Mouse (Mus musculus) bone marrow, adult 2 months (tissue): ENCODE measurements around the gene Fam71f1. TPM values are rescaled to one million over a fixed set of nuclear protein-coding genes. Genes with fewer than 3 reads are reported as not detected.

Experiments used
- H3K27ac ChIP-seq: fragments of 200-500 bp; 2 replicates; pipeline ENCODE4 v1.5.1; 2012; ENCODE audit warnings: low read depth, mild to moderate bottlenecking, control low read depth, inconsistent platforms, low read length; ENCODE audit not compliant: control insufficient read depth, poor library complexity, insufficient read depth
- H3K4me1 ChIP-seq: fragments of 200-500 bp; 2 replicates; pipeline ENCODE4 v1.6.1; 2011; ENCODE audit warnings: low read length; ENCODE audit not compliant: control insufficient read depth, insufficient read depth
- H3K4me3 ChIP-seq: fragments of 200-500 bp; replicated peaks from 2 replicates; pipeline ENCODE3; 2011; ENCODE audit warnings: mild to moderate bottlenecking, low read depth, low read length, control low read depth; ENCODE audit not compliant: control insufficient read depth
- CTCF ChIP-seq: fragments of 200-500 bp; IDR thresholded peaks from 2 replicates; pipeline ENCODE4 v1.5.1; 2011; ENCODE audit warnings: low read length, control low read depth; ENCODE audit not compliant: control insufficient read depth, insufficient read depth
- POLR2A ChIP-seq: fragments of 200-500 bp; IDR thresholded peaks from 2 replicates; pipeline ENCODE4 v1.6.1; 2011; ENCODE audit warnings: low read depth, mild to moderate bottlenecking, control low read depth, low read length, borderline replicate concordance; ENCODE audit not compliant: control insufficient read depth
- WGBS: fragments of 180-500 bp; shearing (Covaris S2); methylation state at CpG from one replicate; pipeline ENCODE4 v1.1.7; 2018; 5-methylcytosine and 5-hydroxymethylcytosine counted together
- polyA plus RNA-seq: library from polyadenylated mRNA; stranded (reverse); fragments of >200 nt; gene quantifications from 2 replicates; pipeline ENCODE4 v1.2.4, GENCODE M21; 2011; ENCODE audit warnings: low replicate concordance; ENCODE audit not compliant: missing spikeins, insufficient read depth, insufficient read length

The Fam71f1 gene
- polyA plus RNA-seq, result not detected in 2 replicates

DNA sequence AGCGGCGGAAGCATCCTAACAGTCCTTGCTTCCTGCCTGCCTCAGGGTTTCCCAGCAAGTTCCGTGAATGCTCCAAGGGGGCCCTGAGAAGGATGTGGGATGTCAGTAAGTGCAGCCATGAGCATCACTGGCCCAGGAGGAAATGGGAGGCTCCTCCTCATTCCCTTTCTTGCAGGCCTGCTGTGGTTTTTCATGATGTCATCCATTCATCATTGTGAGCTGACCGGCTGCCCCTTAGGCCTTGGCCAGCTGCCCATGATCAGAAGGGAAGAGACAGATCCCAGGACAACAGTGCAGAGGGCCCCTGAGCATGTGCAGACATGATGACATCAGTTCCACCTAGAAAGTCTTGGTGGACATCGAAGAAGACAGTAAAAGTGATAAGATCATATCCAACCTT is at the start of gene Fam71f1:
TSS of gene Fam71f1 (plus strand) at position 262 of the 400 bp plus-strand sequence.
- no peaks in the 10 kb centered on the region; the same call in 1 of the 2 replicates for H3K4me1 ChIP-seq
- WGBS, result 59% methylated on average over 5 of the region's 5 CpGs
- H3K27ac ChIP-seq, result no peak within 1 kb of the TSS
- H3K4me3 ChIP-seq, result no peak within 1 kb of the TSS
- TF ChIP-seq POLR2A, result no peak
- no peak for TF ChIP-seq CTCF

DNA sequence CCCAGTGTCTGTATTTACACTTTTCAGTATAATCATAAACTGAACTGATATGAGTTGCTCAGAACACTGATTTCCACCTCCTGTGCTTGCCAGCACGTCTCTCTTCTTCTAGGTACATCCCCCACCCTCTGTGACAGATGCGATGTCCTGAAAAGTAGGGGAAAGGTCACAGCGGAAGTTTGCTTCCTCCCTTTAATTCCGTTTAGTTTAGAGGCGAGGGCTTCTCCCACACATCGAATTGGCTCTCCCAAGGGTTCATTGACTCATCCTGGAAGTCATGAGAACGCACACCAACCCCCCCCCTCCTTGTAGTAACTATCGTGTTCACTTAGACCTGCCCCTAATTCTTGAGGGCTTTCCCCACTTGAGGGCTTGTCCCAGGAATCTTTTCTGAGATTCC is 48.0 kb upstream of the Fam71f1 start:
- Histone ChIP-seq H3K27ac (no peak overlapping the region), H3K4me3 (no peak overlapping the region), H3K4me1 (no peaks in the 10 kb centered on the region; the same call in 1 of the 2 replicates)
- under 1% methylated on average over 8 of the region's 8 CpGs for WGBS
- TF ChIP-seq POLR2A (no peak), CTCF (no peak)

DNA sequence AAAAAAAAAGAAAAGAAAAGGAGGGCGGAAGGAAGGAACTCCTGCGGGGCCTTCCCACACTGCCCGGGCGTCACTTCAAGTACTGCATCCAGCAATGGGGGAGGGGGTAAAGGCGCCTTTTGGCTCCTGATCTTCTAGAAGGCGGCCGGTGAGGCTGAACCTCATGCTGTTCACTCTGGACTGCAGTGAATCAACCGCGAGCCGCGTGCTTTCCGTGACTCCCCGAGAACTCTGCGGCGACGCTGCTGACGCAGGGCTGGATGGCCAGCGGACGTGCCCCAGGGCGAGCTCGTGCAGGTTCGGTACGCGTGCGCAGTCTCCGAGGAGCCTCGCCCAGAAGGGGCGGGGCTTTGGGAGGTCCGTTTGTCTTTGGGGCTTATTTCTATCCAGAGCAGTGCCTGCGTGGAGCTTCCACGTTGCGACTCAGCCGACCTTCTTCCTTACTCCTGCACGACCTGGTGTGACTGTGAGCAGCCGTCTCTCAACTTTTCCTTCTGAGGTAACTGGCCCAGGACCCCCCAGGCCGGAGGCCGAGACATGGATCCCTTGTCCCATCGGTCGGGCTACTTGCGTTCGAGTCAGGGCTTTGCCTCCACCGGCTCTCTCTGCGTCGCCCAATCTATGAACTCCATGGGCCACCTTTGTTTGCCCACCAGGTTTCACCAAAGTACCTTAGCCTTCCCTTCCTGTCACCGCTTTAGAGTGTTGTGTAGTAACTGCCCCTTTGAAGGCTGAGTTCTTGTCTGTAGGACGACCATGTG is 46.4 kb upstream of the Fam71f1 start, which contains the start of gene Hilpda:
TSS of gene Hilpda (plus strand) at position 177 of the 761 bp plus-strand sequence.
- WGBS, result under 1% methylated on average over 46 of the region's 46 CpGs
- Histone ChIP-seq H3K27ac (peak within 1 kb of the TSS; percentile 57), H3K4me3 (peak within 1 kb of the TSS; percentile 77), H3K4me1 (no peaks in the 10 kb centered on the region; the same call in 1 of the 2 replicates)
- TF ChIP-seq POLR2A (peak; percentile 74), CTCF (no peak)

- TF ChIP-seq POLR2A (no peak), CTCF (no peak)
Measured at GRCm38 (mm10) chr6:29276746-29277145, 42.2 kb upstream of the Fam71f1 start.

DNA sequence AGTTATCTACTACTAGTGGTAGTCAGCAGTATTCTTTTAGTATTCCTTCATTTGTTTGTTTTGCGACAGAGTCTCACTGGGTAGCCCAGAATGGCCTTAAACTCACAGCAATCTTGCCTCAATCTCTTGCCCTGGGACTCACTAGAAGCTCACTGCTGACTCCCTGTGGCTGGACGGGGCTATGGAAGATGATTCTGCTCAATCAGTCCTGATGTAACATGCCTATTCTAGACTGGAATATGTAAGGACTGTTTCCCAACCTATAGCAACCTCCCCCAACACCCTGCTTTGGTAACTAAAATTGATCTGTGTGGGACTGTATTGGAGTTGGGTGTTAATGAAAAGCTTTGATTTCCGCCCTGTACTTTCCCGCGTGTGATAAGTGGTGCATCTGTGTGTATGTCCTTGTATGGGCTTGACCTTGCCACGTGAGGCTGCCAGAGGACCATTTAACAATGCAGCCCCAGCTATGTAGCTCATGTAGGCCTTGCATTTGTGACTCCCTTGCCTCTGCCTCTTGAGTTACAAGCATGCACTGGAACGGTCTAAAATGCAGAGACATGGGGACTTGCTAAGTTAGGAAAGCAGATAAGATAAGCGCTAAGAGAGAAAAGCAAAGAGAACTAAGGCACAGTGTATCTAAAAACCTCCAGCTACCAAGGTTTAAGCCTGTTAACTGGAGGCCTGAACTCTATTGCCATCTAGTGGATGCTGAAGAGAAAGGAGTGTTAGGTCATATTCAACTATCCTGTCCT is 40.2 kb upstream of the Fam71f1 start:
- H3K4me1 ChIP-seq, result no peaks in the 10 kb centered on the region
- TF ChIP-seq CTCF, result 0 out of 2 replicates have a peak, but pooled peaks have one; percentile 16
- TF ChIP-seq POLR2A, result no peak
- H3K27ac ChIP-seq, result no peak overlapping the region
- WGBS, result 38% methylated on average over 8 of the region's 8 CpGs
- no peak overlapping the region for H3K4me3 ChIP-seq

More at GRCm38 (mm10) chr6:29276746-29277145, 42.2 kb upstream of the Fam71f1 start:
- Histone ChIP-seq H3K4me3 (no peak overlapping the region), H3K27ac (no peak overlapping the region), H3K4me1 (no peaks in the 10 kb centered on the region)
- WGBS, result 94% methylated on average over 5 of the region's 5 CpGs

DNA sequence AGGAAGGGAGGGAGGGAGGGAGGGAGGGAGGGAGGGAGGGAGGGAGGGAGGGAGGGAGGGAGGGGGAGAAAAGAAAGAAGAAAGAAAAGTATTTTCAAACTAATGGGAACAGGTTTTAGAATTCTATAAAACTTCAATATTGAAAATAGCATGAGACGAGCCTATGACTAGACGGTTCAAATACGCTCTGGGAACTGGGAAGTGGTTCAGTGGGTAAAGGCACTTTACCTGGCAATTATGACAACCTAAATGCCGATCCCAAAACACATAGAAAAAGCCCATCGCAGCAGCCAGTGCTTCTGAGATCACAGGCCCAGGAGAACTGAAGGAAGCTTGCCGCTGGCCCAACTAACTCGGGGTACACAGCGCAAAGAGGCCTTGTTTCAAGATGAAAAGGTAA is 39.6 kb upstream of the Fam71f1 start, which contains the start of gene Fam71f2:
TSS of gene Fam71f2 (plus strand) at position 301 of the 400 bp plus-strand sequence.
- H3K4me3 ChIP-seq, result no peak within 1 kb of the TSS
- WGBS, result 66% methylated on average over 8 of the region's 8 CpGs
- no peak within 1 kb of the TSS for H3K27ac ChIP-seq
- H3K4me1 ChIP-seq, result no peaks in the 10 kb centered on the region
- TF ChIP-seq CTCF, result no peak
- TF ChIP-seq POLR2A, result no peak

DNA sequence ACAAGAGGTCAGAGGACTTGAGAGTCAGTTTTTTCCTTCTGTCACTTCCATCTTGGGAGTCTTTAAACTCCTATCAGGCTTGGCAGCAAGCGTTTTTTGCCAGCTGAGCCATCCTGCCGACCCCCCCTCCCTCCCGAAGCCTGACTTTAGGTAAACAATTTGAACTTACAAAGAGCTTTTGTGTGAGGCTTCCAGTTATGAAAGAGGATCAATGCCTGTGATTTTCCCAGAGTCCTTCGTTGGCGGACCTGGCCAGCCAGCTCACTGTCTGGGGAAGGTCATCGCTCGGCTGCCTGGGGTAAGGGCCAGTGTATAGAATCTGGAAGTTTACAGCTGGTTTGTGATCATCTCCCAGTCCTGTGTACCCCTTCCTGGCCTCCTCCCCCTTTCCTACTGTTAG is 38.3 kb upstream of the Fam71f1 start:
- 79% methylated on average over 7 of the region's 7 CpGs for WGBS
- Histone ChIP-seq H3K27ac (no peak overlapping the region), H3K4me1 (no peaks in the 10 kb centered on the region), H3K4me3 (no peak overlapping the region)
- TF ChIP-seq POLR2A, result no peak
- TF ChIP-seq CTCF, result no peak

DNA sequence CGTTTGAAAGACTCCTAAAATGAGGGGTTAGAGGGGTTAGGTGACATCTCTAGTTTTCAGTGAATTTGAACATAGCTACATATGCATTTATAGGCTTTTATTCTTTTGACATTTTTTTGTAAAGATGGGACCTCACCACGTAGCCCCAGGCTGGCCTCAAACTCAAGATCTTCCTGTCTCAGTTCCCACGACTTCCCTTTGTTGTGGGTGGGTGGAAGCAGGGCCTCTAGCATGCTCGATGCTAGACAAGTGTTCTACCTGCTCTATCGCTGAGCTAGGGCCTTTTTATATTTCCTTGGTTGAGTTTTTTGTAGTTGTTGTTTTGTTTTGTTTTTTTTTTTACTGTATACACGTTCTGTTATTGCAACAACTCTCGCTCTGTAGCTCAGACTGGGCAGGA is 32.1 kb upstream of the Fam71f1 start:
- TF ChIP-seq CTCF (no peak), POLR2A (no peak)
- H3K4me1 ChIP-seq, result no peaks in the 10 kb centered on the region

More for the DNA sequence above, 32.1 kb upstream of the Fam71f1 start:
- Histone ChIP-seq H3K27ac (no peak overlapping the region), H3K4me3 (no peak overlapping the region)
- 42% methylated on average over 7 of the region's 7 CpGs for WGBS
